Comparison of ENCODE assay signal across 8 mouse cellular contexts in the genomic region with DNA sequence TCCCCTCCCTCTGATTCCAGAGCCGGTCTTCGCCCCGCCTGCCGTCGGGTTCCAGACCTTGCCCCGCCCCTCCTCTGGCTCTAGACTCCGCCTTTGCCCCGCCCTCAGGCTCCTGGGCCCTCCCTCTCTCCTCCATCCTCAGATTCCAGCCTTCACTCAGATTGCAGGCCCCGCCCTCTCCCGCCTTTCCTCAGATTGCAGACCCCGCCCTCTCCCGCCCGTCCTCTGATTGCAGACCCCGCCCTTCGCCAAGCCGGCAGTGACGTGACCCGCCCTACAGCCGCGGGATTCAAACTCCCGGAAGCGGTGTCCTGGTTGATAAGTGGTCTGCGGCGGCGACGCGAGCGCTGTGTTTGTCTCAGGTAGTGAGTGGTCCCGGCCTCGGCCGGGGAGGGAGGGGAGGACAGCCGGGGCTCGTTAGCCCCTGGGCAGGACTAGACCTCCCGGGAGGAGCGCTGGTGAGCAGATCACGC. TPM values are rescaled to one million over a fixed set of nuclear protein-coding genes. Genes with fewer than 3 reads are reported as not detected.
DNase-seq lines count a peak whose midpoint lies in the region; ATAC-seq lines count a peak whose summit lies in the region.

A gene (plus strand): TSS at position 292 of the 473 bp plus-strand sequence.

- WGBS in heart, embryonic 11.5 days (ENCODE audit: insufficient replicate concordance): under 1% methylated on average over 34 of the region's 36 CpGs
- 1% methylated on average over 36 of the region's 36 CpGs for WGBS in kidney, embryonic 16.5 days
- under 1% methylated on average over 35 of the region's 36 CpGs for WGBS in liver, embryonic 12.5 days (ENCODE audit: insufficient replicate concordance)
- WGBS in stomach, embryonic 15.5 days: under 1% methylated on average over 36 of the region's 36 CpGs

- H3K27ac ChIP-seq in heart, embryonic 11.5 days (ENCODE audit: low read depth, low read length): peak within 1 kb of the TSS; percentile 63
- H3K27ac ChIP-seq in kidney, embryonic 16.5 days (ENCODE audit: low read length): peak within 1 kb of the TSS; percentile 5
- no peak within 1 kb of the TSS for H3K27ac ChIP-seq in liver, embryonic 12.5 days
- peak within 1 kb of the TSS; percentile 59 for H3K27ac ChIP-seq in stomach, embryonic 15.5 days

- H3K9me3 ChIP-seq in heart, embryonic 11.5 days (replicated peaks; ENCODE audit: control insufficient read depth, low read length): no peaks in the 10 kb centered on the region
- no peaks in the 10 kb centered on the region for H3K9me3 ChIP-seq in kidney, embryonic 16.5 days (ENCODE audit: low read length)
- H3K9me3 ChIP-seq in liver, embryonic 12.5 days (replicated peaks): no peaks in the 10 kb centered on the region
- no peaks in the 10 kb centered on the region for H3K9me3 ChIP-seq in stomach, embryonic 15.5 days

- H3K9ac ChIP-seq in heart, embryonic 11.5 days (ENCODE audit: low read depth, low read length): peak within 1 kb of the TSS; percentile 81
- H3K9ac ChIP-seq in kidney, embryonic 16.5 days (replicated peaks; ENCODE audit: low read length): peak within 1 kb of the TSS; percentile 80
- peak within 1 kb of the TSS; percentile 54 for H3K9ac ChIP-seq in liver, embryonic 12.5 days
- peak within 1 kb of the TSS; percentile 51; the same call in 1 of the 2 replicates for H3K9ac ChIP-seq in stomach, embryonic 15.5 days

- peak within 1 kb of the TSS; percentile 69 for H3K4me2 ChIP-seq in heart, embryonic 11.5 days
- peak within 1 kb of the TSS; percentile 60 for H3K4me2 ChIP-seq in kidney, embryonic 16.5 days (replicated peaks; ENCODE audit: low read depth, low read length)
- peak within 1 kb of the TSS; percentile 67 for H3K4me2 ChIP-seq in liver, embryonic 12.5 days
- peak within 1 kb of the TSS; percentile 73 for H3K4me2 ChIP-seq in stomach, embryonic 15.5 days

- H3K36me3 ChIP-seq in heart, embryonic 11.5 days (ENCODE audit: control insufficient read depth, insufficient read depth, low read length): peaks cover 3% of the 10 kb centered on the region; the same call in 1 of the 2 replicates
- peaks cover 6% of the 10 kb centered on the region; the same call in 1 of the 2 replicates for H3K36me3 ChIP-seq in kidney, embryonic 16.5 days (ENCODE audit: insufficient read depth, low read length)
- peaks cover 4% of the 10 kb centered on the region; the same call in 1 of the 2 replicates for H3K36me3 ChIP-seq in liver, embryonic 12.5 days
- H3K36me3 ChIP-seq in stomach, embryonic 15.5 days: no peaks in the 10 kb centered on the region

- DNase-seq in B cell, adult 2 months: peak; percentile 97 to 98
- DNase-seq in brain, adult 2 months (ENCODE audit: low read depth, low spot score): peak; percentile 99
- DNase-seq in natural killer cell, adult 2 months (ENCODE audit: low spot score in 2 of 2): peak; percentile 91 to 95

- peak; percentile 43; the same call in 1 of the 2 replicates for ATAC-seq in erythroblast, adult 5-6 weeks (replicated peaks; ENCODE audit: low FRiP score, poor library complexity, severe bottlenecking)
- ATAC-seq in heart, embryonic 11.5 days (replicated peaks; ENCODE audit: insufficient number of reproducible peaks, low FRiP score, low TSS enrichment): peak; percentile 93
- ATAC-seq in kidney, embryonic 16.5 days (ENCODE audit: low FRiP score, low TSS enrichment): peak; percentile 94
- peak; percentile 84 for ATAC-seq in liver, embryonic 12.5 days
- ATAC-seq in stomach, embryonic 15.5 days (ENCODE audit: insufficient read depth, low FRiP score, low read depth): peak; percentile 93

- H3K27me3 ChIP-seq in heart, embryonic 11.5 days (ENCODE audit: control insufficient read depth, insufficient read depth, low read length): no peaks in the 10 kb centered on the region
- no peaks in the 10 kb centered on the region for H3K27me3 ChIP-seq in kidney, embryonic 16.5 days (ENCODE audit: insufficient read depth, low read length)
- peaks cover 45% of the 10 kb centered on the region for H3K27me3 ChIP-seq in liver, embryonic 12.5 days (replicated peaks)
- H3K27me3 ChIP-seq in stomach, embryonic 15.5 days (replicated peaks): no peaks in the 10 kb centered on the region

- peak within 1 kb of the TSS; percentile 58 for H3K4me3 ChIP-seq in heart, embryonic 11.5 days (ENCODE audit: low read depth, low read length)
- peak within 1 kb of the TSS; percentile 85 for H3K4me3 ChIP-seq in kidney, embryonic 16.5 days (ENCODE audit: low read length)
- H3K4me3 ChIP-seq in liver, embryonic 12.5 days: peak within 1 kb of the TSS; percentile 61
- peak within 1 kb of the TSS; percentile 82 for H3K4me3 ChIP-seq in stomach, embryonic 15.5 days (replicated peaks)

- peaks cover 6% of the 10 kb centered on the region; the same call in 1 of the 2 replicates for H3K4me1 ChIP-seq in heart, embryonic 11.5 days (ENCODE audit: control insufficient read depth, insufficient read depth, low read length)
- peaks cover 14% of the 10 kb centered on the region; the same call in 1 of the 2 replicates for H3K4me1 ChIP-seq in kidney, embryonic 16.5 days (ENCODE audit: insufficient read depth, low read length)
- peaks cover 24% of the 10 kb centered on the region for H3K4me1 ChIP-seq in liver, embryonic 12.5 days
- peaks cover 10% of the 10 kb centered on the region; the same call in 1 of the 2 replicates for H3K4me1 ChIP-seq in stomach, embryonic 15.5 days

RNA-seq across cellular contexts. Expression of the gene that starts here (rescaled TPM):
- total RNA-seq in erythroblast, adult 5-6 weeks (2015; ENCODE audit: low replicate concordance): 13.6 and 16.5 TPM in 2 replicates
- total RNA-seq in erythroblast, adult 5-6 weeks (2017; ENCODE audit: low replicate concordance): 6.8 and 17.1 TPM in 2 replicates
- 28.1 and 30.5 TPM in 2 replicates for polyA plus RNA-seq in heart, embryonic 11.5 days (2014; fragmentation: Nextera tagmentation; extraction: Ambion mirVana)
- 28.2 and 30.3 TPM in 2 replicates for polyA plus RNA-seq in kidney, embryonic 16.5 days (2015; fragmentation: Nextera tagmentation; extraction: Ambion mirVana)
- polyA plus RNA-seq in liver, embryonic 12.5 days (2016; fragmentation: Nextera tagmentation; extraction: Ambion mirVana): 8.6 and 9.6 TPM in 2 replicates
- 25.9 and 26.7 TPM in 2 replicates for polyA plus RNA-seq in stomach, embryonic 15.5 days (2015; fragmentation: Nextera tagmentation; extraction: Ambion mirVana)

Comparison
In these comparisons a context has a peak if more than half of its experiments do, and no peak if none do; other contexts are left out.
1. ATAC-seq: peak in every context shown above with its lines; median percentile 94 in kidney, embryonic 16.5 days; 93 in heart, embryonic 11.5 days; 93 in stomach, embryonic 15.5 days; 84 in liver, embryonic 12.5 days; 43 in erythroblast, adult 5-6 weeks.